Mouse (Mus musculus) hindbrain, embryonic 13.5 days (tissue): Measurements from ENCODE around the gene Setd5. TPM values are rescaled to one million over a fixed set of nuclear protein-coding genes. Genes with fewer than 3 reads are reported as not detected.

ENCODE experiments used
- ATAC-seq: fragments of 200-750 bp; cut with Nextera tagmentation; 2 replicates; pipeline ENCODE4 v1.8.0; 2017; ENCODE audit warnings: moderate TSS enrichment; ENCODE audit not compliant: low FRiP score
- H3K27ac ChIP-seq: fragments of 300-500 bp; sonication (generic); 2 replicates; pipeline ENCODE4 v1.5.1; 2015; ENCODE audit warnings: inconsistent platforms, mild to moderate bottlenecking, moderate library complexity
- H3K27me3 ChIP-seq: fragments of 300-500 bp; sonication (generic); 2 replicates; pipeline ENCODE4 v1.6.1; 2015; ENCODE audit warnings: mild to moderate bottlenecking, inconsistent platforms
- H3K36me3 ChIP-seq: fragments of 300-500 bp; sonication (generic); 2 replicates; pipeline ENCODE4 v1.6.1; 2015; ENCODE audit warnings: mild to moderate bottlenecking, inconsistent platforms
- H3K4me1 ChIP-seq: fragments of 300-500 bp; sonication (generic); replicated peaks from 2 replicates; pipeline ENCODE4 v1.6.1; 2015; ENCODE audit warnings: inconsistent platforms
- H3K4me2 ChIP-seq: fragments of 300-500 bp; sonication (generic); 2 replicates; pipeline ENCODE4 v1.6.1; 2015; ENCODE audit warnings: inconsistent platforms, mild to moderate bottlenecking, moderate library complexity
- H3K4me3 ChIP-seq: fragments of 300-500 bp; sonication (generic); 2 replicates; pipeline ENCODE4 v1.5.1; 2015; ENCODE audit warnings: mild to moderate bottlenecking, inconsistent platforms
- H3K9ac ChIP-seq: fragments of 300-500 bp; sonication (generic); 2 replicates; pipeline ENCODE4 v1.6.1; 2015; ENCODE audit warnings: mild to moderate bottlenecking, inconsistent platforms
- H3K9me3 ChIP-seq: fragments of 300-500 bp; sonication (generic); 2 replicates; pipeline ENCODE4 v1.6.1; 2016; ENCODE audit warnings: inconsistent platforms
- whole genome bisulfite sequencing: fragments of 180-500 bp; shearing (Covaris S2); methylation state at CpG from one replicate; pipeline ENCODE4 v1.1.7; 2015; 5-methylcytosine and 5-hydroxymethylcytosine counted together
- polyA plus RNA-seq: library from polyadenylated mRNA; unstranded; fragments of >200 nt; fragmentation: Nextera tagmentation; extraction: Ambion mirVana; gene quantifications from 2 replicates; pipeline ENCODE4 v1.2.1, GENCODE M21; 2015

Gene Setd5
- polyA plus RNA-seq, 1 experiment from 2014 or later: 51.2 TPM

GRCm38 (mm10) chr6:113063363-113063762 is 13.8 kb upstream of the Setd5 start:
- WGBS: 91% methylated on average over 10 of the region's 10 CpGs

DNA sequence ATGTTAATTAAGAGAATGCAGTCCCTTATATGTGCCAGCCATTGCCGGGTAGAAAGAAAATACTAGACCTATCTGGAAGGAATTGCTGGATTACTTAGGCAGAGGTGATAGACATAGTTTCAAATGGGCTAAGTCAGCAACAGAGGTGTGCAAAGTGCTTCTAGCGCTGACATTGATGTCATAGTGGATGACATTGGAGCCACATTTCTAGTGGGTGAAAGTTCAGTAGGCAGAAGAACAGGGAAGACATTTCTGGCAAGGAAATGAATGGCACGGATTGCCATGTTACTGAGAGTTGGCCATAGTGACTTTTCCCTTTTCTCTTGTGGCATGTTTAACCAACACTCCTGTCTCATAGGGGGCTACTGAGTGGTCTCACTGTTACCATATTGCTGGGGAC is 12.0 kb upstream of the Setd5 start:
- H3K4me2 ChIP-seq: no peak overlapping the region
- H3K9ac ChIP-seq: no peak overlapping the region
- no peaks in the 10 kb centered on the region for H3K4me1 ChIP-seq
- peaks cover 77% of the 10 kb centered on the region for H3K36me3 ChIP-seq
- no peaks in the 10 kb centered on the region for H3K9me3 ChIP-seq
- 96% methylated on average over 3 of the region's 3 CpGs for WGBS
- ATAC-seq: no peak
- no peak overlapping the region for H3K27ac ChIP-seq
- H3K4me3 ChIP-seq: no peak overlapping the region
- H3K27me3 ChIP-seq: no peaks in the 10 kb centered on the region

More at GRCm38 (mm10) chr6:113063363-113063762, 13.8 kb upstream of the Setd5 start:
- Histone ChIP-seq H3K9me3 (no peaks in the 10 kb centered on the region), H3K4me2 (no peak overlapping the region), H3K4me3 (no peak overlapping the region), H3K4me1 (no peaks in the 10 kb centered on the region), H3K36me3 (peaks cover 85% of the 10 kb centered on the region), H3K9ac (no peak overlapping the region), H3K27me3 (no peaks in the 10 kb centered on the region), H3K27ac (no peak overlapping the region)
- ATAC-seq: no peak

- no peaks in the 10 kb centered on the region for H3K9me3 ChIP-seq
- peaks cover 41% of the 10 kb centered on the region for H3K36me3 ChIP-seq
Measured at GRCm38 (mm10) chr6:113069154-113069553, 8.0 kb upstream of the Setd5 start.

DNA sequence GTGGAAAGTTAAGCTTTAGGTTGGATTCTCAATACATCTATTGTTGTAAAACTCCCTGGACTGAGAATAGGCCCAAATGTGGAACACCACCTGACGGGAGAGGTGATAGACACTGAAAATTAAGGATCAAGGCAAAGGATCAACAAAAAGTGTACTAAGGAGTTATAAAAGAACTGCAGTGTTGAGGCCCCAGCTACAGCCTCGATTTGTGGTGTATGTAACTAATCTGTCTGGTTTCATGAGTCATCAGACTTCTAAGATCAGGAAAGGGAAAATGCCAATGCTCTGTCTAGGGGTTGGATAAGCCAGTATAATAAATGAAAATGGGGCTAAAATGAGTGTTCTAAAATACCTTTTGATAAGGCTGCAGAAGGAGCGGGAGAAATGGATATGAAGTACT is 1.9 kb upstream of the Setd5 start:
- WGBS: 36% methylated on average over 3 of the region's 3 CpGs
- Histone ChIP-seq H3K9ac (peak overlapping the region; percentile 96), H3K27ac (peak overlapping the region; percentile 100), H3K4me3 (peak overlapping the region; percentile 83), H3K36me3 (no peaks in the 10 kb centered on the region), H3K27me3 (no peaks in the 10 kb centered on the region), H3K4me2 (peak overlapping the region; percentile 88), H3K9me3 (no peaks in the 10 kb centered on the region), H3K4me1 (peaks cover 41% of the 10 kb centered on the region)
- ATAC-seq: no peak

More at GRCm38 (mm10) chr6:113069154-113069553, 8.0 kb upstream of the Setd5 start:
- H3K27me3 ChIP-seq: no peaks in the 10 kb centered on the region
- no peak overlapping the region for H3K27ac ChIP-seq
- no peak overlapping the region for H3K9ac ChIP-seq
- no peak overlapping the region for H3K4me2 ChIP-seq
- H3K4me3 ChIP-seq: no peak overlapping the region
- ATAC-seq: no peak
- WGBS: 98% methylated on average over 1 of the region's 1 CpGs
- peaks cover 5% of the 10 kb centered on the region; the same call in 1 of the 2 replicates for H3K4me1 ChIP-seq

- WGBS: under 1% methylated on average over 42 of the region's 55 CpGs
- H3K27me3 ChIP-seq: no peaks in the 10 kb centered on the region
- peaks cover 43% of the 10 kb centered on the region for H3K4me1 ChIP-seq
- peak overlapping the region; percentile 100 for H3K27ac ChIP-seq
- ATAC-seq: peak; percentile 89
- H3K4me3 ChIP-seq: peak overlapping the region; percentile 83
- peak overlapping the region; percentile 88 for H3K4me2 ChIP-seq
- no peaks in the 10 kb centered on the region for H3K9me3 ChIP-seq
- no peaks in the 10 kb centered on the region for H3K36me3 ChIP-seq
- peak overlapping the region; percentile 96 for H3K9ac ChIP-seq
Measured at GRCm38 (mm10) chr6:113076012-113076685, 1.0 kb upstream of the Setd5 start.

GRCm38 (mm10) chr6:113077569-113078030 is 435 bp downstream of the Setd5 start:
- Histone ChIP-seq H3K4me2 (peak overlapping the region; percentile 99), H3K27me3 (no peaks in the 10 kb centered on the region), H3K27ac (peak overlapping the region; percentile 100), H3K9me3 (no peaks in the 10 kb centered on the region), H3K4me1 (peaks cover 56% of the 10 kb centered on the region), H3K9ac (peak overlapping the region; percentile 96), H3K4me3 (peak overlapping the region; percentile 83), H3K36me3 (no peaks in the 10 kb centered on the region)
- WGBS: under 1% methylated on average over 28 of the region's 28 CpGs
- no peak for ATAC-seq

DNA sequence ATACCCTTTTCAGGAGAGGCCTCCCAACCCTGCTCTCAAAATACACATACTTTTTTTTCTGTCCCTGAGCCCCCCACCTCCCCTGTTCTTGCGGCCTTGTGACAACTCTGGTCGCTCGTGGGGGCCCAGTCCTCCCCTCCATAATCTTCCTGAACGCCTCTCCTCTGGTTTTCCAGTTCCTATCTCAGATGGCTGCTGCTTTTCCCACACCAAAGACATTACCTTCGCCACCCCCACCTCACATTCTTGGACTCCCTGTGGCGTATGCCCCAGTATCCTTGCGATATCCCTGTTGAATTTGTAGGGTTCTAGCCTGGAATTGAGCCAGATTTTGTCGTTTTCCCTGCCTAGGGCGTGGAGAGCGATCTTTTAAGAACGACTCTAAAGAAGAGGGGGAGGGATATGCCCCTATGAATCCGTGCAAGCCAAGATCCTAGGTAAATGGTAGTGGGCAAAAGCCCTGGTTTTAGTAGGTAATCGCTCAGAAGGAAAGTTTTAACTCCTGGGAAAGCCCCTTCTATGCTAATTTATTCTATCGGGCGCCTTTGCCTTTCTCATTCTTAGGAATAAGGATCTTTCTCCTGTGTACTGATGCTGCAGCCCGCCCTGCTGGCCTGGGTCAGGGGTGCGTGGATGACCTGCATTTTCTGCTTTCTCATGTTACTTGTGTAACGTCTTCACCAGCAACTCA is 1.0 kb downstream of the Setd5 start:
- peaks cover 61% of the 10 kb centered on the region for H3K4me1 ChIP-seq
- peak overlapping the region; percentile 96 for H3K9ac ChIP-seq
- no peaks in the 10 kb centered on the region for H3K9me3 ChIP-seq
- H3K36me3 ChIP-seq: no peaks in the 10 kb centered on the region
- WGBS: under 1% methylated on average over 18 of the region's 18 CpGs
- H3K27me3 ChIP-seq: no peaks in the 10 kb centered on the region
- no peak for ATAC-seq
- H3K4me2 ChIP-seq: peak overlapping the region; percentile 99
- H3K27ac ChIP-seq: peak overlapping the region; percentile 100
- H3K4me3 ChIP-seq: peak overlapping the region; percentile 83

GRCm38 (mm10) chr6:113079492-113079891 is 2.3 kb downstream of the Setd5 start:
- H3K9ac ChIP-seq: peak overlapping the region; percentile 71
- H3K4me1 ChIP-seq: peaks cover 59% of the 10 kb centered on the region
- peak overlapping the region; percentile 82 for H3K27ac ChIP-seq
- ATAC-seq: no peak
- WGBS: 0% methylated on average over 3 of the region's 3 CpGs
- H3K36me3 ChIP-seq: no peaks in the 10 kb centered on the region
- peak overlapping the region; percentile 83 for H3K4me3 ChIP-seq
- no peaks in the 10 kb centered on the region for H3K27me3 ChIP-seq
- peak overlapping the region; percentile 99 for H3K4me2 ChIP-seq
- no peaks in the 10 kb centered on the region for H3K9me3 ChIP-seq

DNA sequence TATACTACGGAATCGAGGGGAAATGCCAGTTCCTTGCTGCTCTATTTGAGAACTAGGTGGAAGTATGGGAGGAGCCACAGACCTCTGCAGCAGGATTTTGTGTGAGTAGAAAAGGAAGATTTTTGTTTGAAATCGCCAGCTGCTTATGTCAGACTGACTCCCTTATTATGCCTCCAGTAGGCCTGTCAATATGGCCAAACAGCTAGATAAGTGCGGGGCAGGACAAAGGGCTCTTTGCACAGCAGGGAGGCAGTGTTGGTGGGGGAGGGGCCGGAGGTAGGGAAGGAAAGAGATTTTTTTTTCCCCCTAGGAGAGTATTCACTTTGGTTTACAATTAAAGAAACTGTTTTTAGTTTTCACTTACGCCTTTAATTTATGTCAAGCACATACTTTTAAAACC is 5.1 kb downstream of the Setd5 start:
- Histone ChIP-seq H3K36me3 (no peaks in the 10 kb centered on the region), H3K27ac (peak overlapping the region; percentile 82), H3K27me3 (no peaks in the 10 kb centered on the region), H3K9me3 (no peaks in the 10 kb centered on the region), H3K4me3 (0 out of 2 replicates have a peak overlapping the region, but pooled peaks have one; percentile 7), H3K9ac (peak overlapping the region; percentile 65), H3K4me1 (peaks cover 46% of the 10 kb centered on the region), H3K4me2 (peak overlapping the region; percentile 44)
- 14% methylated on average over 6 of the region's 6 CpGs for WGBS
- ATAC-seq: no peak

GRCm38 (mm10) chr6:113084590-113084989 is 7.4 kb downstream of the Setd5 start:
- no peak for ATAC-seq
- 62% methylated on average over 4 of the region's 4 CpGs for WGBS
- Histone ChIP-seq H3K4me1 (peaks cover 31% of the 10 kb centered on the region), H3K27ac (no peak overlapping the region), H3K27me3 (no peaks in the 10 kb centered on the region), H3K4me3 (no peak overlapping the region), H3K9me3 (no peaks in the 10 kb centered on the region), H3K4me2 (no peak overlapping the region), H3K36me3 (no peaks in the 10 kb centered on the region), H3K9ac (no peak overlapping the region)

DNA sequence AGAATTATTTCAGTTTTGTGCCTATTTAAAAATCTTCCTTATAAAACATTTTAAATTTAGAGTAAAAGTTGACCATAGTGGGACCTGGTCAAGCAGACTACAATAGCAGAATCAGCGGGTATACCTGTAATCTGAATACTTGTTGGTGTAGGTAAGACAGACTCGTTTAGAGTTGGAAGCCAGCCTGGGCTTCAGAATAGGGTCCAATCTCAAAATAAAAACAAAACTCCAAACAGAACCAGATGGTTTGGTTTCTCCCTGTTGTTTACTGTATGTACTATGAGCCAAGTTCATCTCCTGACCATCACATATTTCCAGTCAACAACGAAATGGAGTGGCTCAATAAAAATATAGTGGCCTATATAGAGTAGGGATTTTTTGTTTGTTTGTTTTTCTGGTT is 16.0 kb downstream of the Setd5 start:
- H3K27me3 ChIP-seq: no peaks in the 10 kb centered on the region
- WGBS: 89% methylated on average over 3 of the region's 3 CpGs
- no peak overlapping the region for H3K9ac ChIP-seq
- H3K4me1 ChIP-seq: no peaks in the 10 kb centered on the region
- no peak overlapping the region for H3K4me2 ChIP-seq
- no peaks in the 10 kb centered on the region for H3K36me3 ChIP-seq
- ATAC-seq: no peak
- H3K4me3 ChIP-seq: no peak overlapping the region
- no peak overlapping the region for H3K27ac ChIP-seq
- H3K9me3 ChIP-seq: no peaks in the 10 kb centered on the region

GRCm38 (mm10) chr6:113095547-113095946 is 18.4 kb downstream of the Setd5 start:
- H3K27ac ChIP-seq: no peak overlapping the region
- H3K4me1 ChIP-seq: peaks cover 6% of the 10 kb centered on the region
- no peaks in the 10 kb centered on the region for H3K9me3 ChIP-seq
- H3K4me2 ChIP-seq: no peak overlapping the region
- no peaks in the 10 kb centered on the region for H3K27me3 ChIP-seq
- H3K4me3 ChIP-seq: no peak overlapping the region
- no peak for ATAC-seq
- H3K36me3 ChIP-seq: no peaks in the 10 kb centered on the region
- WGBS: 97% methylated on average over 1 of the region's 1 CpGs
- no peak overlapping the region for H3K9ac ChIP-seq
